Comparison of ENCODE assay signal across 9 mouse cellular contexts in genomic region chr11:98088224-98088623, GRCm38 (mm10). TPM values are rescaled to one million over a fixed set of nuclear protein-coding genes. Genes with fewer than 3 reads are reported as not detected.
DNase-seq lines count a peak whose midpoint lies in the region; ATAC-seq and TF ChIP-seq lines count a peak whose summit lies in the region.
"Had no signal": no experiment of that assay in that cellular context is flagged by ENCODE, and none has a peak within 500 bp of the region (broad histone marks: within the 10 kb centered on the region; RNA-seq: fewer than 3 reads in every experiment).

No protein-coding gene starts in this region.

- DNase-seq in liver = peak; percentile 55
- DNase-seq in adrenal gland, adult 8-10 months = peak; percentile 29
- DNase-seq in gastrocnemius, adult 2 months = peak; percentile 79
- peak; percentile 13 for DNase-seq in retina, embryonic 14.5 days (ENCODE audit: low spot score)
- no peak for DNase-seq in thymus, adult 2 months
- DNase-seq in layer of hippocampus, postnatal 14 days (ENCODE audit: low spot score in 2 of 2) = no peak

- intact Hi-C loops in gastrocnemius, adult 2 months (cut with DNase I) = loop anchor here (5.0 kb wide), 1 partner anchor 64 kb away; the partner anchor contains the start of gene Fbxl20

- H3K4me2 ChIP-seq in liver, embryonic 12.5 days = no peak overlapping the region
- H3K4me2 ChIP-seq in kidney, embryonic 15.5 days = no peak overlapping the region

- H3K4me1 ChIP-seq in liver, embryonic 12.5 days = peaks cover 6% of the 10 kb centered on the region
- H3K4me1 ChIP-seq in kidney, embryonic 15.5 days = 0 out of 2 replicates have a peak, but pooled peaks cover 4% of the 10 kb centered on the region
- H3K4me1 ChIP-seq in thymus, adult 2 months (replicated peaks; ENCODE audit: control insufficient read depth, insufficient read depth, low read length) = peaks cover 12% of the 10 kb centered on the region

- ATAC-seq in liver, embryonic 12.5 days = no peak
- ATAC-seq in kidney, embryonic 15.5 days (replicated peaks; ENCODE audit: low FRiP score) = 0 out of 2 replicates have a peak, but pooled peaks have one; percentile 49

- H3K4me3 ChIP-seq in liver, embryonic 12.5 days = no peak overlapping the region
- no peak overlapping the region for H3K4me3 ChIP-seq in gastrocnemius, adult 2 months
- no peak overlapping the region for H3K4me3 ChIP-seq in kidney, embryonic 15.5 days (replicated peaks)
- no peak overlapping the region for H3K4me3 ChIP-seq in thymus, adult 2 months (ENCODE audit: control insufficient read depth, insufficient read depth, low read length)

- peaks cover 38% of the 10 kb centered on the region for H3K36me3 ChIP-seq in liver, embryonic 12.5 days
- H3K36me3 ChIP-seq in kidney, embryonic 15.5 days = peaks cover 69% of the 10 kb centered on the region
- peaks cover 46% of the 10 kb centered on the region for H3K36me3 ChIP-seq in thymus, adult 2 months (ENCODE audit: control insufficient read depth, insufficient read depth, low read length)

- no peak for TF ChIP-seq CTCF in gastrocnemius, adult 2 months (IDR thresholded peaks at IDR 0.05)
- no peak for TF ChIP-seq CTCF in thymus, adult 2 months (IDR thresholded peaks at IDR 0.05; ENCODE audit: borderline replicate concordance, control insufficient read depth, extremely low read depth, insufficient read depth, low read length, poor library complexity)

- no peak overlapping the region for H3K9ac ChIP-seq in liver, embryonic 12.5 days
- no peak overlapping the region for H3K9ac ChIP-seq in kidney, embryonic 15.5 days
- H3K9ac ChIP-seq: liver, embryonic 14.5 days had no signal

- H3K27ac ChIP-seq in liver, embryonic 12.5 days = no peak overlapping the region
- no peak overlapping the region for H3K27ac ChIP-seq in gastrocnemius, adult 2 months
- no peak overlapping the region for H3K27ac ChIP-seq in kidney, embryonic 15.5 days
- H3K27ac ChIP-seq in thymus, adult 2 months (ENCODE audit: control insufficient read depth, insufficient read depth, low read length) = no peak overlapping the region
- H3K27ac ChIP-seq: liver, embryonic 14.5 days had no signal

- no peaks in the 10 kb centered on the region for H3K9me3 ChIP-seq in liver, embryonic 12.5 days (replicated peaks)
- H3K9me3 ChIP-seq in kidney, embryonic 15.5 days (replicated peaks) = no peaks in the 10 kb centered on the region

- TF ChIP-seq POLR2A in thymus, adult 2 months (IDR thresholded peaks at IDR 0.05; ENCODE audit: control insufficient read depth, extremely low read depth, insufficient read depth, low read length, poor library complexity) = no peak

- no peaks in the 10 kb centered on the region for H3K27me3 ChIP-seq in liver, embryonic 12.5 days (replicated peaks)
- H3K27me3 ChIP-seq in kidney, embryonic 15.5 days = no peaks in the 10 kb centered on the region
- no peaks in the 10 kb centered on the region for H3K27me3 ChIP-seq in thymus, adult 2 months (ENCODE audit: control insufficient read depth, insufficient read depth, low read length)

- WGBS in liver, embryonic 12.5 days (ENCODE audit: insufficient replicate concordance) = 24% methylated on average over 7 of the region's 7 CpGs
- WGBS in kidney, embryonic 15.5 days = 46% methylated on average over 7 of the region's 7 CpGs
- WGBS in thymus, adult 2 months = 75% methylated on average over 7 of the region's 7 CpGs

RNA-seq across cellular contexts. Expression of gene Stac2, which starts 35.0 kb away (rescaled TPM):
- 0.07 and 0.10 TPM in 2 replicates for polyA plus RNA-seq in liver, embryonic 12.5 days (2016; fragmentation: Nextera tagmentation; extraction: Ambion mirVana)
- 10 to 100 TPM in 1 of 4 experiments, 1 to 10 TPM in 3; 3.8 to 10.9 (median 6.6) TPM for total RNA-seq in adrenal gland, adult 8-10 months (2022)
- under 1 TPM in 1 of 2 experiments, not detected in 1; 0.11 TPM for total RNA-seq in gastrocnemius, adult 2 months (2021)
- polyA plus RNA-seq in kidney, embryonic 15.5 days (2015; fragmentation: Nextera tagmentation; extraction: Ambion mirVana) = 3.7 and 4.3 TPM in 2 replicates
- polyA plus RNA-seq in thymus, adult 2 months (2012; rRNA removed) = 0.50 and 0.55 TPM in 2 replicates
- 10 to 100 TPM; 27.2 to 31.0 TPM for total RNA-seq in layer of hippocampus, postnatal 14 days (2021)
- polyA plus RNA-seq: liver, embryonic 14.5 days had no signal

Comparison
In these comparisons a context has a peak if more than half of its experiments do, and no peak if none do; other contexts are left out.
1. DNase-seq: peak in liver (single experiment), adrenal gland, adult 8-10 months (single experiment), gastrocnemius, adult 2 months (single experiment) and retina, embryonic 14.5 days (single experiment); none in thymus, adult 2 months (single experiment) and layer of hippocampus, postnatal 14 days (0 of 2).
2. RNA of gene Stac2, which starts 35.0 kb away (total RNA-seq): 27.2 to 31.0 TPM in layer of hippocampus, postnatal 14 days and 3.8 to 10.9 TPM in adrenal gland, adult 8-10 months; 0.11 TPM in gastrocnemius, adult 2 months; every median in the first group is over 4 times any median in the second.